Mouse (Mus musculus) left cerebral cortex, adult 2 months (tissue): Measurements from ENCODE around the gene 1700011L22Rik. TPM values are rescaled to one million over a fixed set of nuclear protein-coding genes. Genes with fewer than 3 reads are reported as not detected.
A peak's percentile ranks its signal among the peaks of the same experiment; 100 is the strongest.

Experiments used
- DNase-seq, 2 experiments: peaks; one replicate each; pipeline ENCODE4 v3.0.0; 2021 to 2022; ENCODE audit warnings: low spot score in 2 of 2, mixed read lengths in 1 of 2; ENCODE audit errors: extremely low spot score in 1 of 2
- H3K27ac ChIP-seq: fragments of 200-600 bp; 2 replicates; pipeline ENCODE4 v1.8.1; 2022
- H3K4me3 ChIP-seq: fragments of 200-600 bp; 2 replicates; pipeline ENCODE4 v1.8.1; 2022
- CTCF ChIP-seq: fragments of 200-600 bp; IDR thresholded peaks from 2 replicates; pipeline ENCODE4 v1.8.1; 2022; ENCODE audit warnings: antibody characterized with exemption, mild to moderate bottlenecking, moderate library complexity
- intact Hi-C: fragments of 180-260 bp; cut with DNase I; formaldehyde crosslinking; loops from one replicate; pipeline ENCODE4 v1.15.1; 2025
- total RNA-seq, 2 experiments: library from RNA; stranded (reverse); gene quantifications; 2 replicates each; pipeline ENCODE4 v1.2.3; 2021

The 1700011L22Rik gene
- total RNA-seq, 2 experiments from 2014 or later, result not detected

DNA sequence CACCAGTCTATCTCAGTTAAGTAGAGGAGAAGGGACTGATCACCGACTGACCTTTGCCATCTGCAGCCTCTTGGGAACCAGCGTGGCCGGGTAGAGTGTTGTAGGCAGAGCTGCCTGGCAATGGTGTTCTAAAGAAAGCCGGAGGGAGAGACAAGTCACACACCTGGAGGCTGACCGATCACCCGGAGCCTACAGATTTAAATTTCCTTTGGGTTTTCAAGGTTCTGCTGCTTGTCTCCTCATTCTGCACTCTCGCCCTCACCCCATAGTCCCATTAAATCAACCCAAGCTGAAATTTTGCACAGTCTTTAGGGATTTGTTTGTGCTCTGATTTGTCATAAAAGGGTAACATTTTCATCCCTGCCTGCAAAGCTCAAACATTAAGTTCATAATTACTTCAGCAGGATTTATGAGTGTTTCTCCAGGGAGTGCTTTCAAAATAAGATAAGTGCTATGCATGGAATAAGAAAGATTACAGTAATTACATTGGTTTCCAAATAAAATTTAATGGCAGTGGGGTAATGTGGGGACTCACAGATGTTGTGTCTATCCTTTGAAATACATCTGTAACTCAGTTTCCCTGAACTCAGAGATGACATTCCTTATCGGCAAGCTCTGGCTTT is 19.0 kb downstream of the 1700011L22Rik start:
- Histone ChIP-seq H3K27ac (no peak overlapping the region), H3K4me3 (no peak overlapping the region)
- no peak for TF ChIP-seq CTCF
- intact Hi-C loops, result no loop called here
- no peak for DNase-seq

DNA sequence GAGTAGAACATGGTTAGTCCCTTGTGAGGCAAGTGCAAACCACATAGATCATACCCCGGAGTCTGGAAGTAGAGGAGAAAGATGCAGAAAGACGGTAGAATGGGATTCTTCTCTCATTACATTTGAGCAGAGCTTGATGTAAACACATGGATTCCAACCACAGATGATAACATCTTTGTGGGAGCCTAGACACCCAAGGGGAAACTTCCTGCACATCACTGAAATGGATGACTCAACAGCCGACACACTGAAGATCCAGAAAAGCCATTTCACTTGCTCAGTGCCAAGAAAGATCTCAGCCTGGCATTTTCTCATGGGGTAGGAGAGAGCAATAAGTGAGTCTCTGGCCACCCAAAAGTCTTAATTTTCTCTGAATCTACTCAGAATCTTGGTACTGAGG is 20.5 kb downstream of the 1700011L22Rik start:
- intact Hi-C loops, result no loop called here
- DNase-seq, result no peak
- H3K27ac ChIP-seq, result no peak overlapping the region
- TF ChIP-seq CTCF, result no peak
- H3K4me3 ChIP-seq, result no peak overlapping the region

DNA sequence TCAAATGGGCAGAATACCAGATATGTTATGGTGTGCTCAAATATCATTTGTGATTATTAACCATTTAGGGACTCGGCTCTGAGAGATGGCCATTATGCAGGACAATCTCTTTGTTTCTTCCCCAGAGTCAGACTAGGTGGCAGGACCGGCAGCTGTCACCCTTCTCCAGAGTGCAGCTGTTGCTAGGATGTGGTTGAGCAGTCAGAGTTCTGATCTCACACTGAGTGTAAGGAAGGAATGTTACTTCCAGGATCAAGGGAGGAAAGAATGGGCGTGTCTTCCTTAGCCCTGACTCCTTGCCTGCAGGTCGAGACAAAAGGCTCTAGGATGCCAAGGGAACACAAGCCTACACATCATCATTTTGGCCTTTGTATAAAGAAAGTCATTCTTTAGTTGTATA is 21.2 kb downstream of the 1700011L22Rik start:
- intact Hi-C loops, result no loop called here
- no peak overlapping the region for H3K4me3 ChIP-seq
- no peak for TF ChIP-seq CTCF
- no peak overlapping the region for H3K27ac ChIP-seq
- no peak for DNase-seq

DNA sequence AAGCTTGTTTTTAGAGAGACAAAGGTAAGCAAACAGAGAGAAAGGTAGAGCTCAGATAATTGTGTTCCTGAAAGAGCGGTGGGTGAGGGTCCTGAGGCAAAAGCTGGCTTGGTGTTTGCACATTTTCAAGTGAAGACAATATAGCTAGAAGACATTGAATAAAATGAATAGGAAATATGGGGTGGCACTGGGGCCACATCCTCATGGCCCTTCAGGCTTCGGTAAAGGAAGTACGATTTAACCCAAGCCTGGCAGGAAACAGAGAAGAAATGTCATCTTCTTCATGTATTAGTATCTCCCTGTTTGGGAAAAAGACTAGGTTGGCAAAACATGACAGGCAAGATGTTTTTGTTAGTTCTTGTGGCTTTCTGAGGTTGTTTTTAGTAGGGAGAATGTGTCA is 22.3 kb downstream of the 1700011L22Rik start:
- intact Hi-C loops, result no loop called here
- Histone ChIP-seq H3K4me3 (no peak overlapping the region), H3K27ac (no peak overlapping the region)
- TF ChIP-seq CTCF, result no peak
- no peak for DNase-seq

DNA sequence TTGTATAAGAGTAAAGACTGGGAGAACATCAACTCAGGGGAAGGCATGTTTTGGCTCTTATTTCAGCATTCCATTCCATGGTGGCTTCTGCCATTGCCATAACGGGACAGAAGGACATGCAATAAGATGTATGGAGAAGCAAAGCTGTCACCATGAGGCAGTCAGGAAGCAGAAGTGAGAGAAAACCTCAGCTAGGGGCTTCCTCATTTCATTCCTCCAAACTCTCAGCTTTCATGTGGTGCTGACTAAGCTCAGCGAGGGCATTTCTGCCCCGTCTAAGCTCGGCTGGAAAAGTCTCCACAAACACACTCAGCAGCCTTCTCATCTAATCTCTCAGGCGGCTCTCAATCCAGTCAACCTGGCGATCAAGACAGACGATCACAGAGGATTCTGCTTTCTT is 22.8 kb downstream of the 1700011L22Rik start:
- no peak for TF ChIP-seq CTCF
- intact Hi-C loops, result no loop called here
- no peak overlapping the region for H3K27ac ChIP-seq
- H3K4me3 ChIP-seq, result no peak overlapping the region
- no peak for DNase-seq

DNA sequence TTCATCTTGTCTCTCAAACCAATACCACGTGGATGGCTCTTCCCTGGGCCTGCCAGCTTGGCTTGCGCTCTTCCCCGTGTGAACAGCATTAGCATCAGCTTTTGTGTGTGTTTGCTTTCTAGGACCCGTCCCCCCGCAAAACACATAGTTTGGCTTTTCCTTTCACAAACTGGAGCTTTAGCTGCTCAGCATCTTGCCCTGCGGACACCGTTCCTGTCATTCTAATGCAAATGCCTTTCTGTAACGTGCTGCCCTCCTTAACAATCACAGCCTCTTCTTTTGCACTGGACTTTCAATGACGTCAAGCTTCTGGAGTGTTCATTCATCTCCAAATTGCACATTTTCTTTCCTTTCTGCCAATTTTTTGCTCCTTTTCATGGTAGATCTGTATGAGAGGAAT is 24.0 kb downstream of the 1700011L22Rik start:
- intact Hi-C loops, result no loop called here
- Histone ChIP-seq H3K4me3 (no peak overlapping the region), H3K27ac (no peak overlapping the region)
- no peak for TF ChIP-seq CTCF
- no peak for DNase-seq

DNA sequence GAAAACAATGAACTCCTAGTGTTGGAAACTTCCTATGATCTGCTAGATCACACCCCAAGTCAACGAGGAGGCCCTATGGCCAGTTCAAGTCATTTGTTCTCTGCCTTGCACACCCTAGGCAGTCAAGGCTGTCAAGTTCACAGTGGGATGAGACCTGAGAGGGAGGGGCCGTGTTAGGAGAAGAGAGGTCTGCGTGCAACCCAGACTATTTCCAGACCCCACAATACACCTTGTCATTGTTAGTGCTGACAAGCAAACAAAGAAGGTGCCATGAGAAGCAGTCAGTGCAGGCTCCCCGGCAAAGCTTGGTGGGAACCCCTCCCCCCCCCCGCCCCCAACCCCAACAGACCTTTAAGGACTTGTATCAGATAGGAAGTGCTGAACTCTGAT is 25.6 kb downstream of the 1700011L22Rik start:
- H3K4me3 ChIP-seq, result no peak overlapping the region
- intact Hi-C loops, result no loop called here
- no peak for TF ChIP-seq CTCF
- DNase-seq, result no peak
- H3K27ac ChIP-seq, result no peak overlapping the region

DNA sequence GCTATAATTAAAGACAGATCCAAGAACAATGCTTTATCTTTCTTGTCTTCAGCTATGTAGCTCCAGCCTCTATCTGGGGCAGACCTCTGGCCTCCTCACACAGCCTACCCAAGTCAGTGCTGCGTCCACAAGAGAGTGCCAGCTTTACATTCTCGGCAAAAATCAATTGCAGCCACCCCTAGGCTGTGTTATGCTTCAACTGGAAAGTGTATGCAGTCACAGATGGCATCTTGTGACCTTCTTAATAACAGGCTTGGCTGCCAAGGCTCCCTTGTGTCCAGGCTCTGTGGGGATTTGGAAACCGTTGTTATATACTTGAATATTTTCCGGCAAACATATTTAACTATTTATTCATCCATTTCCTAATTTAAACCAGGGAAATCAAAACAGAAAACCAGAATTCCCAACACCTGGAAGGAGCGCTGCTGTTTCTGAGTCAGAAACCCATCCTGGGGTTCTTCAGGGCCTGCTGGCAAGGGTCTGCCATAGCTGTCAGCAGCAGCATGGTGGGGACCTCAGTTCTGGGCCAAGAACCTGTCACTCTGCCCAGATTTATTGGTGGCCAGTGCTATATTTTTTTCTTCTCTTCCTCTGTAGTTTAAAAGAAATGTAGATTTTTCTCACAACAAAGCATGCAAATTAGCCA is 26.1 kb downstream of the 1700011L22Rik start:
- Histone ChIP-seq H3K4me3 (no peak overlapping the region), H3K27ac (no peak overlapping the region)
- TF ChIP-seq CTCF, result no peak
- no peak for DNase-seq
- intact Hi-C loops, result no loop called here

DNA sequence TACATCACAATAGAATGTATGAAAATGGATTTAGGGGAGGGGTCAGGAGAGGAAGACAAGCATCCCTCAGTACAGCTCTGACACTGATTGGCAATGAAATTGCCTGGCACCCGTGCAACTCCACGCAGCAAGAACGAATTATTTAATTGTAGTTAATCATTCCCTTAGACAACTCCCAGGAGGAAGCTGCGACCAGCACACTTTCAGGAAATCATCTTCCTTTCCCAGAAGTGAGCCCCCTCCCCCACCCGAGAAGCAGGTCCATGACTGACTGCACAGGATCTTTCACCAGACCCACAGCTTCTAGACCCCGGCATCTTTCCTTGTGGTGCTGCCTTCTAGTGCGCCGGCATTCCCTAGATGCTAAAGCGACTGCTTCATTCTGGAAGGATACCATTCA is 36.7 kb downstream of the 1700011L22Rik start:
- no peak for DNase-seq
- H3K4me3 ChIP-seq, result no peak overlapping the region
- no peak for TF ChIP-seq CTCF
- intact Hi-C loops, result no loop called here
- H3K27ac ChIP-seq, result no peak overlapping the region

DNA sequence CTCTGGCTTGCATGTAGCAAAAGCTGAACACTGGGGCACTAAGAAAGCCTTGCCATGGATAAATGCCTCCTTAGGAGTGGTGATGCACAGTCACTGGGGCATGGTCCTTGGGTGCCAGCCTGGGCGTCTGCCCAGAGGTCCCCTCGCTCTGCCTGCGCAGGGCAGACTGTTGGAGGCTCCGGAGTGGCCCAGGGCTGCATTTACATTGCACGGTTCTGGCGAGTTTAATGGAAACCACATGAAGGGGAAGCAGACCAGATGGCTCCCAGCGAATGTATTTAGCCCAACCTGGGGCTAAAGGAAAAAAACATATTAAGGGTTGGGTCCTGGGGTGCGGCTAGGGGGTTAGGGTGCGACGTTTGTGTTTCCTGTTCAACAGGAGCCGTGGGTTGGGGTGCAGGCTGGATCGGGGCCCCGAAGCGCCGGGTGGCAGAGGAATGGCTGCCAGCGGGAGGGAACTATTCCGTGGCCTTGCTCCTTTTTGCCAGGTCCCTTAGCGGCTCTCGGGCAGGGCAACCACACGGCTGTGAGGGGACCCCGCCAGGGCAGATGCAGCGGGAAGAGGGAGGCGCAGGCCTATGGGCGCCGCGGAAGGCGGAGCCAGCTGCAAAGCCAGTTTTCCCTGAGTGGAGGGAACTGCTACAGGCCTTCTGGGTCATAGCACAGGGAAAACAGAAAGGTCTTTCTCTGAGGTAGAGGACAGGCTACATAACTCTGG is 38.6 kb downstream of the 1700011L22Rik start:
- intact Hi-C loops, result no loop called here

DNA sequence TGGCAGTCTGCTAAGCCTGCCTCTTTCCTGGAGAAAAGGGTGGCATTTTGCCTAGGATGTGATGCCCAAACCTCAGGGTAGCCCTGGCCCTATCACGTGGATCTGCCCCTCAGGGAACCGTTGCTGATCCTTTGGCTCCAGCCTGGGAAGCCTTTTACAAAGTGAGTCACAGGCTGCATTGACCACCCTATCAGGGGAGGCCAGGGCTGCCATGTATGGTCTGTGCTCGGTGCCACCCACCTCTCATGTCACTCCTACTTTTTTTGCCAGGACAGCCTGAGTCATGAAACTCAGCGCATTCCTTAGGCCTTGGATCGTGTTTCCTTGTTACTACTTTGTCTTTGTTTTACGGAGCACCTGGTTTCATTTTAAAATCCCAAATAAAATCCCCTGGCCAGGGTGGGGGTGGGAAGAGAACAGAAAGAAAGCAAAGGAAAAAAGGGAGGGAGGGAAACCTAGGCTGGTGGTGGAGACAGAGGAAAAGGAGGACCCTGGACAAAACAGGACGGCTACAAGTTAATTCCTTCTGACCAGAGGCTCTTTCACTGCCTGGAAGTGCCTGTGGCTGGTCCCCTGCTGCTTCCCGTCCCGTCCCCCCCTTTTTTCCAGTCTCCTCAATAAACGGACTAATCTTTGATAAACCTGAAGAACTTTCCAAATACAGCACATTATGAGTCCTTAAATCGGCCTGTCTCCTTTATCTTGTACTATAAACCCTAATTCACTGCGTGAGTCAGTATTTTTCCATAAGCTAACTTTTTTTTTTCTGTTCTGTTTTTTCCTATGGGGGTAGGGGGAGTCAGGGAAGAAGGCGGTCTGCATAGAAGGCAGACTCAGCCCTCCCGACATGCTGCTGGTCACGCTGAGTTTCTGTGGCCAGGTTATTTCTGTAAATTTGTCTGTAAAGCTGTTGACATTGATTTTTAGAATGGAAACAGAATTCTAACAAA is 39.4 kb downstream of the 1700011L22Rik start:
- no peak overlapping the region for H3K4me3 ChIP-seq
- H3K27ac ChIP-seq, result no peak overlapping the region
- no peak for DNase-seq
- intact Hi-C loops, result no loop called here
- no peak for TF ChIP-seq CTCF

More for the DNA sequence above, 38.6 kb downstream of the 1700011L22Rik start:
- Histone ChIP-seq H3K4me3 (peak overlapping the region; percentile 24), H3K27ac (no peak overlapping the region)
- DNase-seq, result no peak
- no peak for TF ChIP-seq CTCF

DNA sequence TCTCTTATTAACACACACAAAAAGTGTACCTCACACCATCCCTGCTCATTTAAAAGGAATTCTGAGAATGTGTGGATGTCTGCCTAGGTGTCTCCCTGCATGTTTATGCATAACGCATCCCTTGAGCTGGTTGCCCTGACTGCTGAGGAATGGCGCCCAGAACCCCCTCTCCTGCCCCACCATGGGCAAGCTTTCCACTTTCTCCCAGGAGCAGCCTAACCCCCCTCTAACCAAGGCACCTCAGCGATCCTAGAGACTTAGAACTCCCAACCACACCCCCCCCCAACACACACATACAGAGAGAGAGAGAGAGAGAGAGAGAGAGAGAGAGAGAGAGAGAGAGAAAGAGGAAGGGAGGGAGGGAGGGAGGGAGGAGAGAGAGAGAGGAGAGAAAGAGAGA is 40.2 kb downstream of the 1700011L22Rik start:
- intact Hi-C loops, result no loop called here
- no peak for DNase-seq
- no peak for TF ChIP-seq CTCF
- no peak overlapping the region for H3K4me3 ChIP-seq
- no peak overlapping the region for H3K27ac ChIP-seq
